Mouse (Mus musculus) bone marrow macrophage, adult 2 months (primary cell): Measurements from ENCODE around the gene Pde4dip.

Experiments
- CTCF ChIP-seq: IDR thresholded peaks from 2 replicates; pipeline ENCODE4 v1.5.1; 2012; ENCODE audit warnings: low read depth, mild to moderate bottlenecking, low read length, moderate library complexity
- POLR2A ChIP-seq: IDR thresholded peaks from 2 replicates; pipeline ENCODE4 v1.6.1; 2012; ENCODE audit warnings: mild to moderate bottlenecking, low read depth, low read length, borderline replicate concordance

DNA sequence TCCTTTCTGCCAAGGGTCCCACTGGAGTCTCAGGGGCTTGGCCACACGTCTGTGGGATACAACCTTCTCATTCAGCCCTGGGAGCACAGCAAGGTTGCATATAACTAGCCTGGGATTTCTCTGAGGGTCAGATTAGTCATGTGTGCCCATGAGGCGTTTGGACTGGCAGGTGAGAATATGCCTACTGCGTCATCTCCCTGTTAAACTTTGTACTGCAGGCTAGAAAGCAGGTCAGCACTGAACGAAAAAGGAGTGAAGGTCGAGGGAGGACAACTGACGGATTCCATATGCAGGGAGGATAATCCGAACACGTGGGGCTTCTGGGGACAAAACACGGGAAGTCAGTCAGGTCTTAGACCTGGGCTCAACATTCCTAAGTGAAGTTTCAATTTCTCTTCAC lies 191.2 kb downstream of the Pde4dip start:
- TF ChIP-seq CTCF, result no peak
- TF ChIP-seq POLR2A, result no peak
